Mouse (Mus musculus): ENCODE measurements around the gene Orc2.

The Orc2 gene

DNA sequence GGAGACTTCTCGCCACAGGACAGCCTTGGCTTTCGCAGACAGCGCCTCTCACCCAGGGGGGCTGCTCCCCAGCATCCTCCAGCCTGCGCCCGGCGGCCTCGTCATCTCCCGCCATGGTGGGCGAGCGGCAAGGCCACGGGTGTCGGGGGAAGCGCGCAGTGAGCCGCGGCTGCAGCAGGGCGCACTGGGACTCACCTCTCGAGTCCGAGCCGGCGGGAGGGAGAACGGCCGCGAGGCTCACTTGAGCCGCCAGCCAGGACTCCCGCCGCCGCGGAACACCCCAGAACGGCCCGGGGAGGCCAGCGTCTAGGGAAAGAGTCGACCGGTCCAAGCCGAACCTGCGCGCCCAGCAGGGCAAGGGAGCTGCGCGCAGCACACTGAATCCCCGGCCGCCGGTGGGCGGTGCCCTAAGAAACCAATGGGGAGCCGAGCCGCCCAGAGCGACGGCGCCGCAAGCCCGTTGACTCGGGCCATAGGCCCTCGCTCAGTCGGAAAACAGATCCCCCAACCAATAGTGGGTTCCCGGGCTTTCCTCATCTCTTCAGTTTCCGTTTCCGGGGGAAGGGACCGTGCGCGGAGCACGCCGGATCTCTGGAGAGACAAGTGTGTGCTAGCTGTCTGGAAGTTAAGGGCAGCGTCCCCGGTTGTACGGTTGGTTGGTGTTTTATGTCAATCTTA, at the start of gene Orc2:
TSS of gene Orc2 (minus strand) at position 533 of the 678 bp plus-strand sequence.
- peak; percentile 83 to 86 for DNase-seq (ENCODE audit: low spot score in 2 of 2)

DNA sequence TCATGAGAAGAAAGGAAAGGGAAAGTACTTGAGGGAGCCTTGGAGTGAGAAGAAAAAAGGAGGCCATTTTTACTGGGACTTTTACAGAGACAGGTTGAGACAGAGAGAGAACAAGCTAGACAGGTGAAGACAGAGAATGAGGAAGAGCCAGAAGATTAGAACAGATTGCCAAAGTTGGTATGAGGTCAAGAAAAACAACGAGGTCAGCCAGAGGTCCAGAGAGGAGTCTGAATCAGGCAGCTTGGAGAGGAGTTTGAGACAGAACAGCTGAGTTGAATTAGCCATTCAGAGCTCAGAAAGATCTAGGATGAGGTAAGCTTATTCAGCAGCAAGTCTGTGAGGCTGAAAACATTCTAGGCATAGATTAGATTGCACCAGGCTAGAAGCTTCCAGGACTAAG, 36.5 kb upstream of the Orc2 start:
- DNase-seq (ENCODE audit: low spot score in 2 of 2) = no peak

DNA sequence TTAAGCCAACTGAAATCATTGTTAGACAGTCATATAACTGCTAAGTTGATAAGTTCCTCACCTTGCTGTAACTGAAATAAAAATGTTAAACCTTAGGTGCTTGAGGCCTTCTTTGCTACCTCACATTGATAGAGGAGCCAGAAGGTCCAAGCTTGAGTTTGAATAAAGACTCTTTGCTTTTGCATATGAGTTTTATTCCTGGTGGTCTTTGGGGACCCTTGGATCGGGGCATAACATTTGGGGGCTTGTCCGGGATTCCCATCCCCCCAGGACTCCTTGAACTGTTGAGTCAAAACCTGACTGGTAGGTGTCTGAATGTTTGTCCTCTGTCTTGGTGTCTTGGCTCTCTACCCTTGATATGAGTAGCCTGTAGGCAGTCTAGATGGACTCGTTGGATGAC, 2.3 kb upstream of the Orc2 start:
- DNase-seq (ENCODE audit: low spot score in 2 of 2) = no peak

DNA sequence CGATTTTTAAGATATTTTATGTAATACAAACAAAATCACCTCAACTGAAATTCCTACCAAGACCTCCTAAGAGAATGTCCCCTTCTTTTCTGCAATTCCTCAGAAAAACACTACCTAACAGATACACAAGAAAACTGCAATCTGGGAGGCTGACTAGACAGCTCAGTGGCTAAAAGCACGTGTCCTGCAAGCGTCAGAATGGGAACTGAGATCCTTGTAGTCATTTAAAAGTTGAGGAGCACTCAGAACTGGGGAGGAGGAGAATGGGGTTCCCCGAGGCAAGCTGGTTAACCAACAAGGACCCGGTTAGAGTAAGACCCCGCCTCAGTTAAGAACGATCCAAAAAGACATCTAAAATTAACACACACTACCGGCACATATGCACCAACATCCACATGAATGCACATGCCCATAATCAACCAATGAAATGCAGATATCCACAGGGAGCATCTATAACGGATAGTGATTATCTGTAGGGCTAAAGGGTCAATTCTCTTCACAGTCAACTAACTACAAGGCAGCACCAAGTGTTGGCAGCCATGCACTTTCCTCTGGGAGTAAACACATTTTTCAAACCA, 1.0 kb downstream of the Orc2 start:
- DNase-seq (ENCODE audit: low spot score in 2 of 2) = no peak

DNA sequence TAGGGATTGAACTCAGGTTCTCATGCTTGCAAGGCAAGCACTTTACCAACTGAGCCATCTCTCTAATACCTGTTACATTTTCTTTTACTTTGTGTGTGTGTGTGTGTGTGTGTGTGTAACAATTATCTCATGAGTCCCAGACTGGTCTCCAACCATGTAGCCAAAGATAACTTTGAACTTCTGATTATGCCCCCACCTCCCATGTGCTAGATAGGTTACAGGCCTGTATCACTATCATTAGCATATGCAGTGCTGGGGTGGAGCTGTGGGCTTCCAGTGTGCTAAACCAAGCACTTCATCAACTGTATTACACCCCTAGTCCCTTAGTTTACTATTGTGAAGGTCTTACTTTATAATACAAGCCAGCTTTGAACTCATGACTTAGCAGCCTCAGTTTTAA, 1.8 kb downstream of the Orc2 start:
- no peak for DNase-seq (ENCODE audit: low spot score in 2 of 2)

DNA sequence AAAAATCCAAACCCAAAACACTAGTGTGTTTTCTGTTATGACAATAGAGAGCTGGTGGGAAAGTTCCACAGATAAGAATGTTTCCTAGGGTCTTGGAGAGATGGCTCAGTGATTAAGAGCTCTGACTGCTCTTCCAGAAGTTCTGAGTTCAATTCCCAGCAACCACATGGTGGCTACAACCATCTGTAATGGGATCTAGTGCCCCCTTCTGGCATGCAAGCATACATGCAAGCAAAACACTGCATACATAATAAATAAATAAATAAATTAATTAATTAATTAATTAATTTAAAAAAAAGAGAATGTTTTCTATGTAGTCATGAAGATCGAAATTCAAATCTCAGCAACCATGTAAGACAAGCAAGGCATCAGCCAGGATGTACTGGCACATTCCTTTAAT, 6.2 kb downstream of the Orc2 start:
- no peak for DNase-seq (ENCODE audit: low spot score in 2 of 2)

DNA sequence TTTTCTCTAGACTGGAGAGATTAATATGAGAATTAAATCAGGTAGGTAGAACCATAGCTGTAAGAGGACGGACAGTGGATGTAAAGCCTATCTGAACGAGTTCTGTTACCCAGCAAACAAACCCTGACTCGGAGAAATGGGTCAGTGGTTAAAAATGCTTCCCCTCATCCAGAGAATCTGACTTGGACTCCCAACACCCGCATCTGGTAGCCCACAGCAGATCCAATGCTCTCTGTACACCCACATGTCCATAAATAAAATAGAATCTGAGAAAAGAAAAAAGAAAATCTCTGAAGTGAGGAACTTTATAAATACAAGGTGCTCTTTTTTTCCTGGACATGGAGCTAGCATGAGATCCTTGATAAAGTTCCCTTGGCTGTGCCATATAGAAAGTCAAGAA, 7.2 kb downstream of the Orc2 start:
- DNase-seq (ENCODE audit: low spot score in 2 of 2) = no peak

DNA sequence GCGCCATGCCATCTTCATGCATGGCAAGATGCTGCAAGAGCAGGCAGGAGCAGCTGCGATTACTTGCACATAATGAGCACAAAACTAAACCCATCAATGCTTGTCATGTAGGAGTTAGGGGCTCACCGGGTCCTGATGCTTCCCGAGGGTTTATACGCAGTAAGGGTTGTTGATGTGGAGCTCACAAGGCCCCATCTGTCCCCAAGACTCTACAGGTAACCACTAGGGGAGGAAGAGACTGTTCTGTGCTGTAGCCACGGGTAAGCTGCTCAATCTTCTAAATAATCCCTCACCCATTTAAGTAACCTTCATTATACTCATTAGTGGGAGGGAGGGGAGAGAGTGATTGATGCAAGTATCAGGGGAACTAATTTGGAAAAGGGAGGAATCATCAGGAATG, 9.3 kb downstream of the Orc2 start:
- no peak for DNase-seq (ENCODE audit: low spot score in 2 of 2)

DNA sequence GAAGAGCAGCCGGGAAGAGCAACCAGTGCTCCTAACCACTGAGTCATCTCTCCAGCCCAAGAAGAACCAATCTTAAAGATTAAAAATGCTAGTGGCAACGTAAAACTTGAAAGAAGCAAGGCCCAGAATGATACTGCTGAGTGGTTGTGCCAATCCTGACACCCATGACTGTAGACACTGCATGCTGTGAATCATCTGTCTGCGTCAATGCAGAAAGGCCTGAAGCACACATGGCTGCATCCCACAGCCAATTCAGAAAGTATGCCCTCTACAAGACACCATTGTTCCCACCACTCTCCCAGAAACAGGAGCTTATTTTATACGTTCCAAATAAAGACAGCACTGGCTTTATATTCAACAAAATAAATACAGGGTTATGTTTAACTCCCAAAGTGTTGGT, 22.3 kb downstream of the Orc2 start:
- no peak for DNase-seq (ENCODE audit: low spot score in 2 of 2)

DNA sequence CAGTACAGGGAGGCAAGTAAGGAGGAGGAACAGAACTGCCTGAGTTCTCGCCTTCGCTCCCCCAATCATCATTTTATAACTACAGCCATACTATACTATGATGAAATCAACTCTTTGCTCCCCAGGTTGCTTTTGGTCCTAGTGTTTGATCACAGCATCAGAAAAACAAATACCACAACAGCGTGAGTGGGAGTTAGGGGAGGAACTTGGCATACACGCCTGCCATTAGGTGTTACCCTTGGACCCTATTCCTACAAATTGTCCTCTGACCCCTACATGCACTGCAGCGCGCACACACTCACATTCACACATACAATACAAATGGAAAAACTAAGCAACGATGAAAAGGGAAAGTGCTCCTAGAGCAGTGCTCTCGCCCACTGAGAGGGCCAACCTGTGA, 29.2 kb downstream of the Orc2 start:
- DNase-seq (ENCODE audit: low spot score in 2 of 2) = no peak

DNA sequence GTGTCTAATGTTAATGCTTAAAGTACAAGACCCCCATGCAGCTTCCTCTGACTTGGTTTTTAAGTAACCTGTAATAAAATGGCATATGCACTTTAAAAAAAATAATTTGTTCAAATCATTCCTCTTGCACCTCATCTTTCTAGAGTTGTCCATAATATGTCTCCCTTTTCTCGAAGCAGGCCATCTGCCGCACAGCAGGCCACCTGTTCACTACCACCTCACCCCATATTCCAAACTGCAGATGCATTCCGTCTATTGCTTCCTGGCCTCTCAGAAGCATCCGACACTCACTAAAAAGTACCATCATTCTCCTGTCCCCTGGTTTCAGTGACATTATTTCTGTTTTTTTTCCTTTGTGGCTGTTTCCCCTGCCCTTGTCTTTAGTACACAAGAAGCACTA, 39.3 kb downstream of the Orc2 start:
- DNase-seq (ENCODE audit: low spot score in 2 of 2) = no peak

DNA sequence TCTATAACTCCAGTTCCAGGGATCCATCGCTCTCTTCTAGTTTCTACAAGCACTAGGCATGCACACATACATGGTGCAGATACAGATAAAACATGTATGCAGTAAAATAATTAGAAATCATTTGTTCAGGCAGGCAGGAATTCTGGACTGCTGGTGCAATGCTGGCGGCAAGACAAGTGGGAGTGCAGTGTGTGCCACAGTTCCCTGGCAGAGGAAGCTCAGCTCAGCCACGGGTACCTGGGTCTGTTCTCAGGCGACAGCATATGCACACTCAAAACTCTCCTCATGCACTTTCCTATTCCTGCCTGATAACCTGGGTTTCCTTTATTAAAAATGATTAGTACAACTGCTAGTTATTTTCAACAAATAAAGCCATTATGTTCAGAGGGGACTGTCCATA, 39.9 kb downstream of the Orc2 start:
- no peak for DNase-seq (ENCODE audit: low spot score in 2 of 2)

DNA sequence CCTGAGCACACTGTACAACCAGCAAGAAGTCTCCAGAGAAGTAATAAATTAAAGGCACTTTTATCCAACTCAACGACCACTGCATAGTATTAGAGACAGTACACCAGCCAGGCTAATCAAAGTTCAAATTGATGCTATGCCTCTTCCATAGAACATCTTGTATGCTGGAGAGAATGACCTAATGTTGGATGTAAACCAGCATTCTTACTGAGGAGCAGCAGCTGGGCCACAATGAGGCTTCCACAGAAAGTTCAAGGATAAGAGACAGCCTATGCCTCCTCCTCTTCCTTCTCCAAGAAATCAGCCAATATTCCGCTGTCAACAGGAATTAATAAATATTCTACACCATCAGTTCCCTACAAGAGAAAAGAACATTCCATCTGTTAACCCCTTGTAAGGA, 41.0 kb downstream of the Orc2 start:
- no peak for DNase-seq (ENCODE audit: low spot score in 2 of 2)

DNA sequence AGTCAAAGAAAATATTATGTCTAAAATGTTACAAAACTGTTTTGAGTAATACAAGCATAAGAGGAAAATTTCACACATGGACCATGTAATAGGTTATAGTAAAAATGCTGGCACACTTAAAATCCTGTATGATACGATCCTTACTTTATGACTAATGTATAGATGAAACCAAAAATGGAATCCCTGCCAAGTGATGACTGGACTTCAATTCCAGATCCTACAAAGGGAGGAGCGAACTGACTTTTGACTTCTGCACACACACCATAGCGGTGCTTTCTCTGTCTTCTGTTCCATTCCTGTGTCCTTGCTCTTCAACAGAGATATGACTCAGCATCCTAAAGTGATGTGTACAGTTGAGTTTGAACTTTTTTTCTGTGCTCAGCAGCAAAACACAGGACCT, 44.3 kb downstream of the Orc2 start:
- no peak for DNase-seq (ENCODE audit: low spot score in 2 of 2)

DNA sequence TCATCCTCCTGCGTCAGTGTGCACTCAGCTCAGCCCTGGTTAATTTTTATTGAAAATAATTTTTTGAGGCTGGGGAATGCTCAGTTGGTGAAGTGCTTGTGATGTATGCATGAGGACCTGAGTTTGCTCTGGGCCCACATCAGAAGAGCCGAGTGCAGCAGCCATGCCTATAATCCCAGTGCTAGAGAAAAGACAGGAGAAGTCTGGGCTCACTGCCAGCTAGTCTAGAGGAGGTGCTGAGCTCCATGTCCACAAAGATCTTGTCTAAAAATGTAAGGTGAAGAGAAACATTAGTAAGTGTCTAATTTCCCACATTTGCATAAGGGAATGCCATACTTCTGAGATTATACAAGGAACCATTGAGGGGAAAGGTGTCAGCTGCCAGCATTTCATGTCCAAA, 46.0 kb downstream of the Orc2 start:
- no peak for DNase-seq (ENCODE audit: low spot score in 2 of 2)

DNA sequence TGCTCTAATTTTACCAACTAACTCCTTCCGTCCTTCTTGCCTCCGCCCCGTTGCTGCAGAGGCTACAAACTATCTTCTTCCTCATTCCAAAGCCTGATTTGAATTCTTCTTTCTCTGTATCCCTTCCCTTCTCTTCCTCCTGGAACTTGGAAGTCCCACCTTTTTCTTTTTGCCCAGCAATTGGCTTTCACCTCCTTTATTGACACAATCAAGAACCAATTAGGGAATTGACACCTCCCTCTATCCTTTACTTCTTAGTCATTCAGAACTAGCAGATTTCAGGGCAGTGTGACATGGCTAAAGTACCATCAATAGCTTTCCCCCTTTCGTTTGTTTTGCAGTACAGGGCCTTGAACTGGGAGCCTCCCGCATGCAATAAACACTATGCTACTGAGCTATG, 46.7 kb downstream of the Orc2 start:
- no peak for DNase-seq (ENCODE audit: low spot score in 2 of 2)

DNA sequence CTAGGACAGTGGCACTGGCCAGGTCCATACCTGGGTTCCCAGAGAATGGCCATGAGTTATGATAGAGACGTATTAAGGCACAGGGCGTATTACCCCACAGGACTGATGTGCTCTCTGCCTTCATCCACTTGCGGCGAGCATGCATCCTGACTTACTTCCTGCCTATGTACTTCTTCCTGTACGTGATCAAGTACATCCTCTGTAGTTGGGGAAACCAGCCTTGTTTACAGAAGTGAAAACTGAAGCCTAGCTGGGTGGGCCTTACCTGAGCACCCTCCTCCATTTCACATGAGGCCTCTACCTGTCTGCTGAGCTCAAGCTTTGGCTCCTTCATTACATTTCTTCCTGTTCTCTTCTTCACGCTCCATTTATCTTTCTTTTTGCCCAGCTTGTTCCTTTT, 50.6 kb downstream of the Orc2 start:
- no peak for DNase-seq (ENCODE audit: low spot score in 2 of 2)

DNA sequence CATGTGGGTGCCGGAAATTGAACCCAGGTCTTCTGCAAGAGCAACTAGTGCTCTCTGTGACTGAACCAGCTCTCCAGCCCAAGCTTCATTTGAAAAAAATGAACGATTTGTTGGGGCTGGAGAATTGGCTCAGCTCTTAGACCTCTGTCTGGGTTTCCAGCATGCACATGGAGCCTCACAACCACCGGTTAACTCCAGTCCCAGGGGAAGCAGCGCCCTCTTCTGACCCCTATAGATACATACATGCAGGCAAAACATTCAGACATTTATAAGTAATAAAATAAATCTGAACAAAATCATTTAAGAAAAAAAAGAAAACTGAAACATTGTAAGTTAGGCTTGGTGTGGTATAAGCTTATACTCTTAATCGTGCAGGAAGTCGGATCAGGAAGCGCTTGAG, 56.5 kb downstream of the Orc2 start:
- no peak for DNase-seq (ENCODE audit: low spot score in 2 of 2)

DNA sequence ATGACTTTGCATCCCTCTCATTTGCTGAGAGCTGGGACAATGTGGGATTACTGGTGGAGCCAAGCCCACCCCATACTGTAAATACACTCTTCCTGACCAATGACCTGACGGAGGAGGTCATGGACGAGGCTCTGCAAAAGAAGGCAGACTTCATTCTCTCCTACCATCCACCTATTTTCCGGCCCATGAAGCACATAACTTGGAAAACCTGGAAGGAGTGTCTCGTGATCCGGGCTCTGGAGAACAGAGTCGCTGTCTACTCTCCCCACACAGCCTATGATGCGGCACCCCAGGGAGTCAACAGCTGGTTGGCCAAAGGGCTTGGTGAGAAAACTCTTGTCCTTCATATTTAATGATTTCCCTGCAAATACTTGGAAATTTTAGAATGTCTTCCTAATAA, 57.1 kb downstream of the Orc2 start:
- no peak for DNase-seq (ENCODE audit: low spot score in 2 of 2)

DNA sequence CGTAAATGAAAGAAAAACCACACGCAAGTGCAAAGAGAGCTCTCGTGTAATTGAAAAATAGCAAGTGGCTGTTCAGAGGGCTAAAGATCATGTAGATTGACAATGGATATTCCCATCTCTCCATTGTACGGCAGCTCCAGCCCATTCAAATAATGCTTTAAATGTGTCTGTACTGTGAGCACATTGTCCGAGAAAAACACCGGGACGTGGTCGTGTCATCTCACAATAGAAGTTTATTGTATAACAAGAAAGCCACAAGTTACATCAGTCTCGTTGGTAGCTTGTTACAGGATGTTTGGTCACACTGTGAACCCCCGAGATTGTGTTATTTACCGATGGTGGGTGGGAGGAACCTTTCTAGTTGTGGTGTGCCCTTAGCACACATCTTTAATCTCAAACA, 59.0 kb downstream of the Orc2 start:
- DNase-seq (ENCODE audit: low spot score in 2 of 2) = no peak

DNA sequence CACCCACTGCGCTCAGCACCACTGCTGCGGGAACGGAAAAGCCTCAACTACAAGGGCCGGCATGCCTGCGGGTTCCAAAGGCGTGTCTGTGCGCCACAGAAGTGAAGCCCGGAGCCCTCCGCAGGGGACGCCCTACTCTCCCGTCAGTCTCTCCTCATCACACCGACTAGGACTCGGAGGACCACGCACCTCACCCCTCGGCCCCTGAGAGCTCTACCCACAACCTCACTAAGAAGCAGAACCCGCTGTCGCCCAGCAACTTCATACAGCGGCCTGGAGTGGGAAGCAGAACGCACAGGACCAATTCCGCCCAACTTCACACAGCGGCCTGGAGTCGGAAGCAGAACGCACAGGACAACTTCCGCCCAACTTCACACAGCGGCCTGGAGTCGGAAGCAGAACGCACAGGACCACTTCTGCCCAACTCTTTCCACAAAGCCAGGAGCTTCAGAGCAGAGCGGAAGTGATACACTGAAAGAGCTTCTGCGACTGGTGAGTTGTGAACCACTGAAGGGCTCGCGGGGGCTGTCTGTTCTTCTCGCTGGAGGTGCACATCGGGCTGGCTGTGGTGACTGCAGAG, 59.7 kb downstream of the Orc2 start, which contains the start of the genes Nif3l1 and Ppil3:
TSS of gene Nif3l1 (plus strand) at position 9 of the 580 bp plus-strand sequence.
TSS of gene Ppil3 (minus strand) at position 344 of the 580 bp plus-strand sequence.
- peak; percentile 38 to 69 for DNase-seq (ENCODE audit: low spot score in 2 of 2)

DNA sequence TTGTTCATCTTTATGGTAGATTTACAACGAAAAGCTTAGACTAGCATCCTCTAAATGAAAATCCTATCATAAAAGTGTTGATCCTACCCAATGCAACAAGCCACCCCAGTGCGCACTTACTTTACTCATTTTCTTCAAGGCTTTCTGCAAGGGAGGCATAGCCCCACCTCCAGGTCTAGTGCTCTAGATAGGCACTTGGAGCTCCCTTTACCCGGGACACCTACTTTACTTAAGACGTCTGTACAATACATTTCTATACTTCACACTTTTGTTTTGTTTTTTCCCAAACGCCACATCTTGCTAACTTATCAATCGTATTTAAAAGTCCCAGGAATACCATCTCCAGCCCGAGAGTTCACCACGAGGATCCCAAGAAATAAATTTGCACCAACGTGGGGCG, 60.2 kb downstream of the Orc2 start:
- DNase-seq (ENCODE audit: low spot score in 2 of 2) = no peak

DNA sequence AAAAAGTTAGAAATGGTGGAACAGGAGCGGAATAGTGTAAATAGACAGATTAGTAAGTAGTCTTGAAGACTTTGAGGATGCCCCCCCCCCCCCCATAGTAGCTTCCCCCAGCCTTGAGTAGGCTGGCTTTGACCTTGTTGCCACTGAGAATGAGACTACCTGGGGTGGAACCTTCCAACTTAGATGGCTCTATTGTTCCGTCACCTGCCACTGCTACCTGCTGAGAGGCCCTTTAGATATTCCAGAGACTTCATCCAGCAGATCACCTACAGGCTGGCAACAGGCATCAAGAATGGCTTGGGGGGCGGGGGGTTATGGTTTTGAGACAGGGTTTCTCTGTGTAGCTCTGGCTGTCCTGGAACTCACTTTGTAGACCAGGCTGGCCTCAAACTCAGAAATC, 80.4 kb downstream of the Orc2 start:
- DNase-seq (ENCODE audit: low spot score in 2 of 2) = no peak

Measured in spleen, postnatal 14 days (tissue).